Mouse (Mus musculus) midbrain, embryonic 10.5 days (tissue): Measurements from ENCODE around the gene 2010003K11Rik. TPM values are rescaled to one million over a fixed set of nuclear protein-coding genes. Genes with fewer than 3 reads are reported as not detected.

Source experiments
- DNase-seq: peaks from one replicate; pipeline ENCODE4 v3.0.0-alpha.2; 2017; ENCODE audit warnings: low spot score
- H3K27ac ChIP-seq: fragments of 300-500 bp; sonication (generic); replicated peaks from 2 replicates; pipeline ENCODE4 v1.5.1; 2016; ENCODE audit warnings: mild to moderate bottlenecking
- H3K27me3 ChIP-seq: fragments of 300-500 bp; sonication (generic); 2 replicates; pipeline ENCODE4 v1.6.1; 2016; ENCODE audit warnings: low read depth, mild to moderate bottlenecking; ENCODE audit not compliant: poor library complexity, severe bottlenecking
- H3K36me3 ChIP-seq: fragments of 300-500 bp; sonication (generic); 2 replicates; pipeline ENCODE4 v1.6.1; 2016; ENCODE audit warnings: mild to moderate bottlenecking, moderate library complexity
- H3K4me1 ChIP-seq: fragments of 300-500 bp; sonication (generic); 2 replicates; pipeline ENCODE4 v1.6.1; 2016
- H3K4me3 ChIP-seq: fragments of 300-500 bp; sonication (generic); 2 replicates; pipeline ENCODE4 v1.5.1; 2016; ENCODE audit warnings: mild to moderate bottlenecking, moderate library complexity
- H3K9me3 ChIP-seq: fragments of 300-500 bp; sonication (generic); replicated peaks from 2 replicates; pipeline ENCODE4 v1.6.1; 2016; ENCODE audit warnings: mild to moderate bottlenecking
- WGBS: fragments of 180-500 bp; shearing (Covaris S2); methylation state at CpG from one replicate; pipeline ENCODE4 v1.1.7; 2016; 5-methylcytosine and 5-hydroxymethylcytosine counted together
- polyA plus RNA-seq: library from polyadenylated mRNA; unstranded; fragments of >200 nt; fragmentation: Nextera tagmentation; extraction: Ambion mirVana; gene quantifications from 2 replicates; pipeline ENCODE4 v1.2.1, GENCODE M21; 2016

Gene 2010003K11Rik
- polyA plus RNA-seq, 1 experiment from 2014 or later: not detected

DNA sequence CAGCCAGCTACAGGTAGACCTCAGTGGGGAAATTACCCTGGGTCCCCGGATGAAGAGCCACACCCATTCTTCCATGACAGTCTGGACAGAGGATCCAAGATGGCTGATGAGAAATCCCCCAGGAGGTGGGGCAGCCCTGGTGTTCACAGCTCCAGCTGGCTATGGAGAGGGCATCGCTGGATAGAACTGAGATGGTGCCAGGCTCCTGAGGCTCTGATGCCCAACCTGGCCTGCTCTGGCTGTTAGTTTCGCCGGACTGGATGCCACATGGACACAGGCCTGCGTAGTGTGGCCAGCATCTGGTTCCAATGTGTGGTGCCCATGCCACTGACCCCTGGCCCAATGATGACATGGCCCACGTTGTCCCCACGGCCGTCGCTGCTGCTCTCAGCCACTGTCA, 50.9 kb downstream of the 2010003K11Rik start:
- Histone ChIP-seq H3K36me3 (no peaks in the 10 kb centered on the region), H3K4me1 (peaks cover 18% of the 10 kb centered on the region), H3K27me3 (no peaks in the 10 kb centered on the region), H3K9me3 (no peaks in the 10 kb centered on the region), H3K4me3 (no peak overlapping the region), H3K27ac (no peak overlapping the region)
- no peak for DNase-seq
- 88% methylated on average over 9 of the region's 9 CpGs for WGBS

Other genes with a start within 250 kb of the 2010003K11Rik start
- 3.2 and 3.6 TPM in 2 replicates for gene Ssh3, start 229.4 kb downstream of the 2010003K11Rik start, polyA plus RNA-seq
- 11.7 and 12.6 TPM in 2 replicates for gene Ankrd13d, start 215.4 kb downstream of the 2010003K11Rik start, polyA plus RNA-seq
- gene Grk2, start 192.4 kb downstream of the 2010003K11Rik start, polyA plus RNA-seq: 12.2 and 14.2 TPM in 2 replicates
- gene Kdm2a, start 100.3 kb downstream of the 2010003K11Rik start, polyA plus RNA-seq: 47.7 and 50.4 TPM in 2 replicates
- gene Rhod, start 59.2 kb downstream of the 2010003K11Rik start, polyA plus RNA-seq: 13.7 and 13.9 TPM in 2 replicates
- gene Syt12, start 21.1 kb downstream of the 2010003K11Rik start, polyA plus RNA-seq: 1.7 and 2.0 TPM in 2 replicates
- gene Pcx, start 11.9 kb upstream of the 2010003K11Rik start, polyA plus RNA-seq: 20.9 and 24.1 TPM in 2 replicates
- 5.6 and 6.5 TPM in 2 replicates for gene Lrfn4, start 117.1 kb upstream of the 2010003K11Rik start, polyA plus RNA-seq
- 80.7 and 87.0 TPM in 2 replicates for gene Rce1, start 127.1 kb upstream of the 2010003K11Rik start, polyA plus RNA-seq
- 2.6 and 2.7 TPM in 2 replicates for gene Gm960, start 200.1 kb upstream of the 2010003K11Rik start, polyA plus RNA-seq
- 8.3 and 14.9 TPM in 2 replicates for gene Sptbn2, start 212.6 kb upstream of the 2010003K11Rik start, polyA plus RNA-seq